Mouse (Mus musculus): ENCODE measurements around the gene Tspan5.

Tspan5 gene

DNA sequence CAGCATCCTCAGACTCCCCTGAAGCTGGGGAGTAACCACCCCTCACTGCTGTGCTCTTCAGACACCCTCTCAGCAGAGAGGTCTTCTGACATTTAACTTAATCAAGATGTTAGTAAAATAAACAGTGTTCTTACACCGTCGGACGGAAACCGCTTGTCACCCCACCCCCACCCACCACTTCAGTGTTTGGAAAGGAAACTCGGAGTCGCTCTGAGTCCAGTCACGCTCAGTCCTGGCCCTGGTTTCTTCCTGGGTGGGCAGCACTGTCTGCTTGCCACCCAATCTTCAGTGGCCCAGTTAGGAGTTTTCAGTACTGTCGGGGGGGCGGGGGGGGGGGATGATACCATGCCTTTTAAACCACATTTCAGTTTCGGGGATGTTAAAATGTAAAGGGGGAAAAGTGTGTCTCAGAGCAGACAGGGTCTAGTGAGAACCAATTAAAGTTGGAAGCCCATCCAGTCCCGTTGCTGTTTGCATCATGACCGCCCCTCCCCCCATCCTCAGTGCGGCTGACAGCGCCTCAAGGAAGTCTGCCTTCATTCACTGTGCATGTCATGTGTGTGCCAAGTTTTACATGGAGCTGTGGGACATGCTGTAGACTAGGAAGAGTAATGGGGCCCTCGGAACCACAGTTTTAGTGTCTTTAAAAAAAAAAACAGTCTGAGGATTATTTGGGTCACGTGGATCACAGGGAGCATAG lies 125.3 kb downstream of the Tspan5 start:
- intact Hi-C loops (cut with DNase I) = no loop called here

- intact Hi-C loops (cut with DNase I) = no loop called here
Measured at GRCm38 (mm10) chr3:138868409-138868808, 126.4 kb downstream of the Tspan5 start.

- intact Hi-C loops (cut with DNase I) = no loop called here
Measured at GRCm38 (mm10) chr3:138875282-138875681, 133.3 kb downstream of the Tspan5 start.

- intact Hi-C loops (cut with DNase I) = no loop called here
Measured at GRCm38 (mm10) chr3:138875936-138876335, 133.9 kb downstream of the Tspan5 start.

DNA sequence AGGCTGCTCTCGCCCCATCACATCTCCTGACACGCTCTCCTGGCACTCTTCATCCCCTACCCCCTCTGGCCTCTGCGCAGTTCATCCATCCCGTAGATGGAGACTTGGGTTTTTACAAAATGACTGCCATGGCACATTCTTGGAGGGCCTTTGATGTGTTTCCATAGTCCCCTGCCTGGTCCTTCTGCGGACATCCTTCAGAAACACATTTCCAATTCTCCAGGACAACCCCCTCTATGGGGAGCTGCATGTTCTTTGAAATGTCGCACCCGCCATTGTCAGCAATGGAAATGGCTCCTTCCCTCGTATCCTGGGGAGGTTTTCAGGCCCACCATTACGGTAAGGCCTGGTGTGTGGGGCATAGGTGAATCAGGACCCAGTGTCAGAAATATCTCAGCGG lies 134.4 kb downstream of the Tspan5 start:
- intact Hi-C loops (cut with DNase I) = no loop called here

GRCm38 (mm10) chr3:138876931-138877361 lies 135.0 kb downstream of the Tspan5 start:
- intact Hi-C loops (cut with DNase I) = no loop called here

DNA sequence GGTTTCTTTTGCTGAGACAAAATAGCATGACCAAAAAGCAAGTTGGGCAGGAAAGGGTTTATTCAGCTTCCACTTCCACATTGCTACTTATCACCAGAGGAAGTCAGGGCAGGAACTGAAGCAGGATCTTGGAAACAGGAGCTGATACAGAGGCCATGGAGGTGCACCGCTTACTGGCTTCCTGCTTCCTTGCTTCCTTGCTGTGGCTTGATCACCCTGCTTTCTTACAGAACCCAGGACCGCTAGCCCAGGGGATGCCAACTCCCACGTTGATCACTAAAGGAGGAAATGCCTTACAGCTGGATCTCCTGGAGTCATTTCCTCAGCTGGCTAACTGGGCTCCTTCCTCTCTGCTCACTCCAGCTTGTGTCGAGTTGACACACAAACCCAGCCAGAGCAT lies 135.7 kb downstream of the Tspan5 start:
- intact Hi-C loops (cut with DNase I) = no loop called here

- intact Hi-C loops (cut with DNase I) = no loop called here
Measured at GRCm38 (mm10) chr3:138880999-138881724, 139.2 kb downstream of the Tspan5 start.

GRCm38 (mm10) chr3:138881725-138882347 lies 139.8 kb downstream of the Tspan5 start:
- intact Hi-C loops (cut with DNase I) = no loop called here

GRCm38 (mm10) chr3:138886121-138886520 lies 144.1 kb downstream of the Tspan5 start:
- intact Hi-C loops (cut with DNase I) = no loop called here

DNA sequence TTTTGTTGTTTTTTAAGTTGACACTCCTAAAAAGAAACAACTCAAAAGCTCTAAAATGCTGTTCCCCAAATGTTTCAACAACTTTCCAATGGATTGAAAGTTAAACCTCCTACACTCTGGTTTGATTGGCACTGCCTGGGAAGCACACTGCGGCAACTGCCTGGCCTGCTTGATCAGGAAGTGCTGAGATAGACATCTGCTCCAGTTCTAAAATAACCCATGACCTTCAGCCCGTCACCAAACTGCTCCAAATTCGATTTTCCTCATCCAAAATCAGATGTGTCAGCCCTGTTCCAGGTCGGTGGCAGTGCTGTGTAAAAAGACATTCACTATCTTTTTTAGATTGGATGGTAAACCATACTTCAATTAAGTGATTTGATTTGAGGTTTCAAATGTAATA lies 147.2 kb downstream of the Tspan5 start:
- intact Hi-C loops (cut with DNase I) = no loop called here

DNA sequence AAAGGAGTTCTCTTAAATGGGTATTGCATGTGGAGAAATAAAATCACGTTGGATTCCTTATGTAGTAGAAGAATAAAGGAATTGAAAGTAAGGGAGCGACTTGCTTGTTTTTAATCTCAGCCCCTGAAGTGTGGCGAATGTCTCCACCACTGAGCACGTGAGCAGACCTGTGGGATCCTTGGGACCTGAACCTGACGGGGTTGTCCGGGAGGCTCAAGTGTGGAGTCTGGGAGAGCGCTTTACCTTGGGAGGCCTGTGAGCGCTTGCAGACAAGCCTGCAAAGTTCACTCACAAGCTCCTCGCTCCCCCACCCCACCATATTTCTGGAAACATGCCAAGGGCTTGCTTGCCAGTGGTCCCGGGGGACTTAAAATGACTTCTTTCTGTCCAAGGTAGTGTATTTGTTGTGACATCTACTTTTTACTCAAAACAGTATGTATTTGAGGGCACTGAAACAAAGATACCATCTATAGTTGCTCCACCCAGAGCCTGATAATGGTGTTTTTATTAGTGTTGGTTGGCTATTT lies 147.8 kb downstream of the Tspan5 start:
- intact Hi-C loops (cut with DNase I) = no loop called here

DNA sequence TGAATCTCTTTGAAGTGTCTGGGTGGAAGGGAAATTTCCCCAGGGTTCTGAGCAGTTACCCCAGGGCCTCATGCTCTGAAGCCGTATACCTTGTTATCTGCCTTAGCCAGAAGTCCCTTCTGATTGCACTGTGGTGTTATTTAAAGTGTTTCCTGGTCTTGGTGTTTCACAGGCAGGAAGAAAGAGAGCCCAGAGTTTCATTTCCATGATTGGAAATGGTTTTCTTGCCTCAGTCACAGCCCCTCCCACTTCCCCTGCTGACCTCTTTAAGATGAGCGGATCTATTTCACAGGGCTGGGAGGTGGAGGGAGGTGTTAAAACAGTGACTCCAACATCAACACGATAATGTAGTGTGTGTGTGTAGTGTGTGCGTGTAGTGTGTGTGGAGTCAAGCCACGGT lies 151.5 kb downstream of the Tspan5 start:
- intact Hi-C loops (cut with DNase I) = no loop called here

- intact Hi-C loops (cut with DNase I) = no loop called here
Measured at GRCm38 (mm10) chr3:138897500-138897899, 155.5 kb downstream of the Tspan5 start.

DNA sequence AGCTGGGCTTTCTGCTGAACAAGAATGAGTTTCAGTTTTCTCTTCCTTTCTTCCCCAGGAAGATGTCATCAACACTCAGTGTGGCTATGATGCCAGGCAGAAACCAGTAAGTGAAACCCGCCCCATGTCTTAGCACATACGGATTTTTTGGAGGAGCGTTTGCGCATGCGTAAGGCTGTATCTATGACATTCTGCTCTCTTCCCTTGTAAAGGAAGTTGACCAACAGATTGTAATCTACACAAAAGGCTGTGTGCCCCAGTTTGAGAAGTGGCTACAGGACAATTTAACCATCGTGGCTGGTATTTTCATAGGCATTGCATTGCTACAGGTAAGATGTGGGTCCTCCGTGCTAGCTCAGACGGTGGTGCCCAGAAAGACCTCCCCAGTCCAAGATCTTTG lies 156.1 kb downstream of the Tspan5 start:
- intact Hi-C loops (cut with DNase I) = no loop called here

GRCm38 (mm10) chr3:138900571-138901141 lies 158.7 kb downstream of the Tspan5 start:
- intact Hi-C loops (cut with DNase I) = loop anchor here (10.0 kb wide), 2 partner anchors 156 to 376 kb away; partner anchors contain the start of genes Eif4e and Tspan5

GRCm38 (mm10) chr3:138905678-138906077 lies 163.7 kb downstream of the Tspan5 start:
- intact Hi-C loops (cut with DNase I) = loop anchor here (2.0 to 10.0 kb wide), 3 partner anchors 161 to 381 kb away; partner anchors contain the start of genes Eif4e and Tspan5

GRCm38 (mm10) chr3:138906112-138906880 lies 164.3 kb downstream of the Tspan5 start:
- intact Hi-C loops (cut with DNase I) = loop anchor here (2.0 to 10.0 kb wide), 3 partner anchors 161 to 381 kb away; partner anchors contain the start of genes Eif4e and Tspan5

DNA sequence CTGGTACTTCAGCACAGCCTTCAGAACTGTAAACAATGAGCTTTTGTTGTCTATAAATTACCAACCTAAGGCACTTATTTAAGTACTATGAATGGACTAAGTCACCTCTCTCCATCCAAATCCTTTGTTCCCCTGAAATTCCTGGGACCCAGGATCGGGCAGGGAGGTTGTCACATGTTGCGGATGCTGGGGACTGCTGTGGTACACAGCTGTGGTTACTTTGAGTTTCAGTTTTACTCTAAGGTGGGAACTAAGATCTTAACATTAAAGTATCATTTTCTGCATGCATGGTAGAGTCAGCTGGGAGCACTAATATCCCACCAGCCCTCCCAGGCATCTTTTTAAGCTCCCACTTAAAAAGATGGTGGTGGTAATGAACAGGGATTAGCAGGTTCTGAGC lies 167.3 kb downstream of the Tspan5 start:
- intact Hi-C loops (cut with DNase I) = loop anchor here (10.0 kb wide), 2 partner anchors 165 to 385 kb away; partner anchors contain the start of genes Eif4e and Tspan5

DNA sequence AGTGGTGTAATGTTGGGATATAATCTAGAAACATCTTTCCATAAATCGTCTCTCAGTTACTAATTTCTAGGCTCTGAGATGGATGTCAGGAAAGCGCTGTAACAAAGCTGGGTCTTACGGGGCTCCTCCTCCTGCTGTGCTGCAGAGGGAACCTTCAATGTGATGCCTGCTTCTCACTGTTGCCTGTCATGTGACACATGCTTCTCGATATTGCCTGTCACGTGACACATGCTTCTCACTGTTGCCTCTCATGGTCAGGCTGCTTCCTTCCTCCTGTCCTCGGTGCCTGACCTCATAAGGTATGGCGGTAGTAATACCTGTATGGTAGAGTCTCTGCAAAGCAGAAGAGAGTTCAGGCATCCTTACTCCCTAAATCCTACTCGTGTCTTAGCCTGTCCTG lies 170.5 kb downstream of the Tspan5 start:
- intact Hi-C loops (cut with DNase I) = no loop called here

Data from adrenal gland (tissue).